Mouse (Mus musculus) E14TG2a.4 (cell line): ENCODE measurements around the gene Dync1li1.
"Not testable (repeated sequence)": the region's sequence is repeated elsewhere in the genome, so short reads cannot be mapped to it uniquely, and the experiment has no call there.

ENCODE experiments used
- H3K27me3 ChIP-seq: 2 replicates; pipeline ENCODE4 v1.6.1; 2014; ENCODE audit warnings: low read length, control low read depth; ENCODE audit not compliant: insufficient read depth
- H3K36me3 ChIP-seq: 2 replicates; pipeline ENCODE4 v1.6.1; 2014; ENCODE audit warnings: low read length, control low read depth; ENCODE audit not compliant: insufficient read depth
- H3K4me1 ChIP-seq: replicated peaks from 2 replicates; pipeline ENCODE4 v1.6.1; 2014; ENCODE audit warnings: low read depth, low read length, control low read depth
- H3K4me3 ChIP-seq: replicated peaks from 2 replicates; pipeline ENCODE4 v1.5.1; 2014; ENCODE audit warnings: mild to moderate bottlenecking, low read length
- H3K9me3 ChIP-seq: 2 replicates; pipeline ENCODE4 v1.6.1; 2014; ENCODE audit warnings: low read length, control low read depth
- CTCF ChIP-seq: conservative IDR thresholded peaks from 2 replicates; pipeline ENCODE4 v1.5.1; 2014; ENCODE audit warnings: low read length
- NANOG ChIP-seq: IDR thresholded peaks from 2 replicates; pipeline ENCODE4 v1.6.1; 2014; ENCODE audit warnings: borderline replicate concordance, low read length, mixed read lengths
- POU5F1 ChIP-seq: IDR thresholded peaks from 2 replicates; pipeline ENCODE4 v1.6.1; 2014; ENCODE audit warnings: low read length, borderline replicate concordance

The Dync1li1 gene

DNA sequence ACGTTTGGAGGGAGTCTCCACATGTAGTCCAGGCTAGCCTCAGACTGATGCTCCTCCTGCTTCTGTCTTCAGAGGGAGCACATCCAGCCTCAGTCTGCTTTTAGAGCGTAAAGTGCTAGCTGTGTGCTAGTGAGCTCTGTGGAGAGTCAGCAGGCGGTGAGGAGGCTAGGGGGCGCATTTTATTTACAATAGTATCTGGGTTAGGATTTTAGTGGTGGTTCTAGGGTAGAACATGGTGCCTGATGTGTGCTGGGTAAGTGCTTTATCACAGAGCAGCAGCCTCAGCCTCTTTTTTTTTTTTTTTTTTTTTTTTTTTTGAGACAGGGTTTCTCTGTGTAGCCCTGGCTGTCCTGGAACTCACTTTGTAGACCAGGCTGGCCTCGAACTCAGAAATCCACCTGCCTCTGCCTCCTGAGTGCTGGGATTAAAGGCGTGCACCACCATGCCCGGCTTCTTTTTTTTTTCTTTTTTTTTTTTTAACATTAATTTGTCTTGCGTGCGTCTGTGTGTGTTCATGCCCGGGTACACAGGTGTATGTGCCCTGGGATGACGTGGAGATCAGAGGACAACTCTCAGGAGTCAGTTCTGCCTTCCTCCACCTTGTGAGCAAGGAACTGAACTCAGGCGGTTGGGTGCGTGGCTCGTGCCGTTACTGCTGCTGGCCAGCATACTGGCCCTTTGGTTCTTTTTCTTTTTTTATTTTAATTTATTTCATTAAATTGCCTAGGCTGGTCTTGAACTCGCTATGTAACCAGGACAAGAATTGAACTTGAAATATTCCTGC lies 11.5 kb downstream of the Dync1li1 start:
- peaks cover 67% of the 10 kb centered on the region for H3K4me1 ChIP-seq
- no peaks in the 10 kb centered on the region for H3K27me3 ChIP-seq
- TF ChIP-seq POU5F1 (no peak), NANOG (no peak), CTCF (no peak)
- no peak overlapping the region for H3K4me3 ChIP-seq
- H3K9me3 ChIP-seq, result no peaks in the 10 kb centered on the region
- peaks cover 61% of the 10 kb centered on the region for H3K36me3 ChIP-seq

DNA sequence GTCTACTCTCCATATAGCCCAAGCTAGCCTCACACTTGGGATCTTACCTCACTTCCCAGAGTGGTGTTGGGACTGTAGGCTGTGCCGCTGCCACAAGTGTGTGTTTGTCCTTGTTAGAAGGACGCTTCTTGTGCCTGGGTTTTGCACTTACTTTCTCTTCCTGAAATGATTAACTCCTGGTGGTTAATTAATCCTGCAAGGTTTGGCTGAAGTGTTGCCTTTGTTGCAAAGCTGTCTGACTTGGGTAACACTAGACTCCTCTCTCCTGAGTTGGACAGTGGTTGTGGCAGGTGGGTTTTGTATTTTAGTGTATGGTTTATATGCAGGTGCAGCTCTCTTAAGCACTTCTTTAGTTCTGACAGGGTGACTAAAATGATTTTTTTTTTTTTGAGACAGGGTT lies 12.4 kb downstream of the Dync1li1 start:
- H3K4me3 ChIP-seq, result no peak overlapping the region
- H3K9me3 ChIP-seq, result no peaks in the 10 kb centered on the region
- H3K27me3 ChIP-seq, result no peaks in the 10 kb centered on the region
- peaks cover 67% of the 10 kb centered on the region for H3K36me3 ChIP-seq
- no peak for TF ChIP-seq POU5F1
- no peak for TF ChIP-seq CTCF
- TF ChIP-seq NANOG, result no peak
- H3K4me1 ChIP-seq, result peaks cover 61% of the 10 kb centered on the region

- no peak for TF ChIP-seq NANOG
- no peak for TF ChIP-seq POU5F1
- no peak for TF ChIP-seq CTCF
Observed at GRCm38 (mm10) chr9:114701921-114702320, 13.3 kb downstream of the Dync1li1 start.

GRCm38 (mm10) chr9:114707805-114708204 lies 19.2 kb downstream of the Dync1li1 start:
- Histone ChIP-seq H3K4me1 (peaks cover 10% of the 10 kb centered on the region), H3K36me3 (peaks cover 90% of the 10 kb centered on the region), H3K9me3 (no peaks in the 10 kb centered on the region), H3K4me3 (no peak overlapping the region), H3K27me3 (no peaks in the 10 kb centered on the region)
- TF ChIP-seq NANOG (no peak), POU5F1 (no peak), CTCF (no peak)

More at GRCm38 (mm10) chr9:114701921-114702320, 13.3 kb downstream of the Dync1li1 start:
- Histone ChIP-seq H3K4me3 (no peak overlapping the region), H3K27me3 (no peaks in the 10 kb centered on the region), H3K9me3 (no peaks in the 10 kb centered on the region), H3K36me3 (peaks cover 70% of the 10 kb centered on the region), H3K4me1 (peaks cover 53% of the 10 kb centered on the region)

- no peaks in the 10 kb centered on the region for H3K9me3 ChIP-seq
- no peak overlapping the region for H3K4me3 ChIP-seq
- no peaks in the 10 kb centered on the region for H3K4me1 ChIP-seq
- H3K36me3 ChIP-seq, result peaks cover 94% of the 10 kb centered on the region
- TF ChIP-seq CTCF, result peak; percentile 81
- no peak for TF ChIP-seq NANOG
- no peaks in the 10 kb centered on the region for H3K27me3 ChIP-seq
Observed at GRCm38 (mm10) chr9:114710345-114710744, 21.8 kb downstream of the Dync1li1 start.

- H3K27me3 ChIP-seq, result no peaks in the 10 kb centered on the region
- TF ChIP-seq CTCF, result no peak
- TF ChIP-seq NANOG, result no peak
- TF ChIP-seq POU5F1, result no peak
- peaks cover 12% of the 10 kb centered on the region for H3K4me1 ChIP-seq
- no peak overlapping the region for H3K4me3 ChIP-seq
- peaks cover 94% of the 10 kb centered on the region for H3K36me3 ChIP-seq
- H3K9me3 ChIP-seq, result no peaks in the 10 kb centered on the region
Observed at GRCm38 (mm10) chr9:114713481-114713880, 24.9 kb downstream of the Dync1li1 start.

DNA sequence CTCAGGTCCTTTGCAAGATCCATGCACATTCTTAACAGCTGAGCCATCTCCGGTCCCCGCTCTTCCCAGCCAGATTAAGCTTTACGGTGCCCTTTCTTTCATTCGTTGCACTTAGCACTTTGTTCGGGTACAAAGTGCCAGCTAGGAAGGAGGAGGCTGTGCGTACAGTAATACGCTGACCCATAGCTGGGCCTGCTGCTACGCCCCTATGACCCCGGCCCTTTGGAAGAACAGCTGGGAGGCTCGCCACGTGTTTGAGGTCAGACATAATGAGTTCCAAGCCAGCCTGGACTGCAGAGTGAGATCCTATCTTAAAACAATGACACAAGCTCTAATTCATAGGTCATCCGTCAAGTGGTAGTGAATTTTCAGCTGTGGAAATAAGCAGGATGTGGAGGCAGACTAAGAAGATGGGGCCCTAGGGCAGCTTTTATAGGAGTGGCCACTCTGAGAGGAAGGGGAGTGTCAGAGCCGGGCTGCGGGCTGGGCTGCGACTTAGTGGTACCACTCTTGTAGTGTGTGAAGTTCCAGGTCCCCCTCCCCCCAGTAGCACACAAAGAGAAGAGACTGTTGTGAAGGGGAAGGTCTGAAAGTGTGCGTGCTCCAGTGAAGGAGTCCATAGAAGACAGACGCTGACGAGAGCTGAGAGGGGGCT lies 28.2 kb downstream of the Dync1li1 start:
- no peaks in the 10 kb centered on the region for H3K9me3 ChIP-seq

DNA sequence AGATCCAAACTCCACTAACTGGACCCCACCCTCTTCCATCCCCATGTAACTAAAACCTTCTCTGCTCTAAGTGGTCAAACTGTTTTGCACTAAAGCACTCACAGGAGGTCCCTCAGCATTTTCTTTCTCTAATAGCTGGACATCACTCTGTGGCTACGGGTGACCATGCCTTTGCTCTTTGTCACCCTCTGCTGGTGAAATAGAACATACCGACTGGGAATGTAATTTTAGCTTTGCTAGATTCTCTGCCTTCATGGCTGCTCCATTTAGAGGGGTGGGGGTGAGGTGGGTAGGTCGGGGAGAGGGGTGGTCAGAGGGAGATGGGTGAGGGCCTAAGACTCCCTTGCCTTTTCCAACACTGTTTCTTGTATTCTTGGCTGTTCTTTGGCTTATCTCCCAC lies 38.7 kb downstream of the Dync1li1 start:
- Histone ChIP-seq H3K4me1 (peaks cover 48% of the 10 kb centered on the region), H3K4me3 (no peak overlapping the region), H3K36me3 (peaks cover 32% of the 10 kb centered on the region), H3K27me3 (no peaks in the 10 kb centered on the region), H3K9me3 (no peaks in the 10 kb centered on the region)
- TF ChIP-seq POU5F1 (no peak), CTCF (peak; percentile 92)

More for the DNA sequence above, 28.2 kb downstream of the Dync1li1 start:
- no peak for TF ChIP-seq POU5F1
- TF ChIP-seq NANOG, result no peak
- no peak for TF ChIP-seq CTCF
- H3K27me3 ChIP-seq, result no peaks in the 10 kb centered on the region
- H3K4me3 ChIP-seq, result no peak overlapping the region
- H3K36me3 ChIP-seq, result peaks cover 100% of the 10 kb centered on the region
- peaks cover 12% of the 10 kb centered on the region for H3K4me1 ChIP-seq

- not testable (repeated sequence) for H3K9me3 ChIP-seq, H3K4me3 ChIP-seq, H3K27me3 ChIP-seq
- Histone ChIP-seq H3K36me3 (peaks cover 27% of the 10 kb centered on the region), H3K4me1 (peaks cover 59% of the 10 kb centered on the region)
Observed at GRCm38 (mm10) chr9:114728432-114728831, 39.8 kb downstream of the Dync1li1 start.
